Comparison of ENCODE assay signal across 12 mouse cellular contexts in genomic region chr8:127183533-127183932, GRCm38 (mm10).
DNase-seq lines count a peak whose midpoint lies in the region; ATAC-seq lines count a peak whose summit lies in the region.
"Had no signal": no experiment of that assay in that cellular context is flagged by ENCODE, and none has a peak within 500 bp of the region (broad histone marks: within the 10 kb centered on the region; RNA-seq: fewer than 3 reads in every experiment).

No protein-coding gene starts in this region.

- no peak for DNase-seq in neural tube, embryonic 10.5 days (ENCODE audit: extremely low spot score, low spot score)
- no peak for DNase-seq in layer of hippocampus, adult 11-12 months (ENCODE audit: low spot score)
- DNase-seq: adrenal gland, adult 8-10 months; cerebellum, postnatal 10 days; gastrocnemius, postnatal 10 days; left cerebral cortex, postnatal 4 days had no signal

- H3K27me3 ChIP-seq in forebrain, embryonic 13.5 days: no peaks in the 10 kb centered on the region
- H3K27me3 ChIP-seq in forebrain, embryonic 15.5 days: no peaks in the 10 kb centered on the region
- H3K27me3 ChIP-seq in intestine, embryonic 15.5 days (replicated peaks): no peaks in the 10 kb centered on the region
- H3K27me3 ChIP-seq in intestine, embryonic 16.5 days (replicated peaks; ENCODE audit: control insufficient read depth, insufficient read depth, low read length): no peaks in the 10 kb centered on the region
- no peaks in the 10 kb centered on the region for H3K27me3 ChIP-seq in neural tube, embryonic 15.5 days (replicated peaks)

- ATAC-seq in forebrain, embryonic 13.5 days: no peak
- ATAC-seq in forebrain, embryonic 15.5 days (replicated peaks): no peak
- 0 out of 2 replicates have a peak, but pooled peaks have one; percentile 9 for ATAC-seq in intestine, embryonic 15.5 days
- ATAC-seq in intestine, embryonic 16.5 days: no peak
- no peak for ATAC-seq in neural tube, embryonic 15.5 days (ENCODE audit: low FRiP score)
- ATAC-seq in CD4-positive, CD25-positive, alpha-beta regulatory T cell, adult 4 months: no peak

- no peaks in the 10 kb centered on the region for H3K36me3 ChIP-seq in forebrain, embryonic 13.5 days (ENCODE audit: poor library complexity, severe bottlenecking)
- no peaks in the 10 kb centered on the region for H3K36me3 ChIP-seq in forebrain, embryonic 15.5 days
- H3K36me3 ChIP-seq in intestine, embryonic 15.5 days: no peaks in the 10 kb centered on the region
- no peaks in the 10 kb centered on the region for H3K36me3 ChIP-seq in intestine, embryonic 16.5 days (ENCODE audit: control insufficient read depth, insufficient read depth, low read length)
- H3K36me3 ChIP-seq in neural tube, embryonic 15.5 days: no peaks in the 10 kb centered on the region

- no peak overlapping the region for H3K4me2 ChIP-seq in forebrain, embryonic 13.5 days
- no peak overlapping the region for H3K4me2 ChIP-seq in forebrain, embryonic 15.5 days (replicated peaks)
- H3K4me2 ChIP-seq in intestine, embryonic 15.5 days (replicated peaks): no peak overlapping the region
- H3K4me2 ChIP-seq in intestine, embryonic 16.5 days (ENCODE audit: low read depth, low read length): no peak overlapping the region
- H3K4me2 ChIP-seq in neural tube, embryonic 15.5 days: no peak overlapping the region

- 0 out of 2 replicates have a peak overlapping the region, but pooled peaks have one; percentile 15 for H3K27ac ChIP-seq in forebrain, embryonic 13.5 days
- no peak overlapping the region for H3K27ac ChIP-seq in forebrain, embryonic 15.5 days (replicated peaks)
- H3K27ac ChIP-seq in intestine, embryonic 15.5 days: no peak overlapping the region
- H3K27ac ChIP-seq in intestine, embryonic 16.5 days (ENCODE audit: low read length): no peak overlapping the region
- 0 out of 2 replicates have a peak overlapping the region, but pooled peaks have one; percentile 28 for H3K27ac ChIP-seq in neural tube, embryonic 15.5 days (replicated peaks)

- no peak overlapping the region for H3K9ac ChIP-seq in forebrain, embryonic 13.5 days
- no peak overlapping the region for H3K9ac ChIP-seq in forebrain, embryonic 15.5 days (replicated peaks)
- H3K9ac ChIP-seq in intestine, embryonic 15.5 days: no peak overlapping the region
- no peak overlapping the region for H3K9ac ChIP-seq in intestine, embryonic 16.5 days (ENCODE audit: low read depth, low read length)
- no peak overlapping the region for H3K9ac ChIP-seq in neural tube, embryonic 15.5 days (replicated peaks)

- WGBS in forebrain, embryonic 13.5 days: 81% methylated on average over 2 of the region's 2 CpGs
- WGBS in forebrain, embryonic 15.5 days: 58% methylated on average over 2 of the region's 2 CpGs
- 34% methylated on average over 2 of the region's 2 CpGs for WGBS in intestine, embryonic 15.5 days
- WGBS in intestine, embryonic 16.5 days: 29% methylated on average over 2 of the region's 2 CpGs
- WGBS in neural tube, embryonic 15.5 days: 65% methylated on average over 2 of the region's 2 CpGs

- H3K9me3 ChIP-seq in forebrain, embryonic 13.5 days (replicated peaks): no peaks in the 10 kb centered on the region
- no peaks in the 10 kb centered on the region for H3K9me3 ChIP-seq in forebrain, embryonic 15.5 days
- no peaks in the 10 kb centered on the region for H3K9me3 ChIP-seq in intestine, embryonic 15.5 days
- H3K9me3 ChIP-seq in intestine, embryonic 16.5 days (ENCODE audit: control insufficient read depth, low read length): no peaks in the 10 kb centered on the region
- H3K9me3 ChIP-seq in neural tube, embryonic 15.5 days (replicated peaks): no peaks in the 10 kb centered on the region

- H3K4me1 ChIP-seq in forebrain, embryonic 13.5 days: peaks cover 48% of the 10 kb centered on the region
- H3K4me1 ChIP-seq in forebrain, embryonic 15.5 days: peaks cover 18% of the 10 kb centered on the region
- H3K4me1 ChIP-seq in intestine, embryonic 15.5 days (replicated peaks): peaks cover 23% of the 10 kb centered on the region
- H3K4me1 ChIP-seq in intestine, embryonic 16.5 days (ENCODE audit: control insufficient read depth, insufficient read depth, low read length): peaks cover 17% of the 10 kb centered on the region
- H3K4me1 ChIP-seq in neural tube, embryonic 15.5 days: peaks cover 27% of the 10 kb centered on the region

- no peak overlapping the region for H3K4me3 ChIP-seq in forebrain, embryonic 13.5 days
- H3K4me3 ChIP-seq in forebrain, embryonic 15.5 days: no peak overlapping the region
- no peak overlapping the region for H3K4me3 ChIP-seq in intestine, embryonic 15.5 days (replicated peaks)
- no peak overlapping the region for H3K4me3 ChIP-seq in intestine, embryonic 16.5 days (ENCODE audit: low read length)
- H3K4me3 ChIP-seq in neural tube, embryonic 15.5 days (replicated peaks): no peak overlapping the region

Comparison
In these comparisons a context has a peak if more than half of its experiments do, and no peak if none do; other contexts are left out.
1. H3K27ac ChIP-seq: peak in forebrain, embryonic 13.5 days (single experiment) and neural tube, embryonic 15.5 days (single experiment); none in forebrain, embryonic 15.5 days (single experiment), intestine, embryonic 15.5 days (single experiment) and intestine, embryonic 16.5 days (single experiment).